Mouse (Mus musculus) kidney, postnatal 14 days (tissue): ENCODE measurements around the gene Mt1.

Source experiments
- DNase-seq: peaks from one replicate; pipeline ENCODE4 v3.0.0; 2022; ENCODE audit warnings: mixed read lengths

Gene Mt1

GRCm38 (mm10) chr8:94209639-94210038, 30.8 kb downstream of the Mt1 start:
- no peak for DNase-seq

- no peak for DNase-seq
Observed at GRCm38 (mm10) chr8:94210225-94210624, 31.3 kb downstream of the Mt1 start.

GRCm38 (mm10) chr8:94213819-94214218, 34.9 kb downstream of the Mt1 start:
- DNase-seq, result no peak

- DNase-seq, result peak; percentile 100
Observed at GRCm38 (mm10) chr8:94214252-94215173, 35.6 kb downstream of the Mt1 start, which contains the start of gene Nup93. Nup93 (plus strand) TSS chr8:94214564.

GRCm38 (mm10) chr8:94227381-94227939, 48.6 kb downstream of the Mt1 start:
- DNase-seq, result no peak
